Comparison of ENCODE assay signal across 9 mouse cellular contexts in genomic region chr12:61523631-61524182, GRCm38 (mm10). TPM values are rescaled to one million over a fixed set of nuclear protein-coding genes. Genes with fewer than 3 reads are reported as not detected.
DNase-seq lines count a peak whose midpoint lies in the region; ATAC-seq lines count a peak whose summit lies in the region.
"Had no signal": no experiment of that assay in that cellular context is flagged by ENCODE, and none has a peak within 500 bp of the region (broad histone marks: within the 10 kb centered on the region; RNA-seq: fewer than 3 reads in every experiment).

No protein-coding gene starts in this region.

- H3K27me3 ChIP-seq in heart, embryonic 12.5 days (replicated peaks) = peaks cover 51% of the 10 kb centered on the region
- H3K27me3 ChIP-seq in hindbrain, embryonic 13.5 days = peaks cover 30% of the 10 kb centered on the region
- peaks cover 47% of the 10 kb centered on the region for H3K27me3 ChIP-seq in limb, embryonic 15.5 days
- H3K27me3 ChIP-seq: CH12.LX had no signal

- ATAC-seq in heart, embryonic 12.5 days (ENCODE audit: insufficient number of reproducible peaks, low FRiP score) = no peak
- no peak for ATAC-seq in hindbrain, embryonic 13.5 days (ENCODE audit: low FRiP score)
- no peak for ATAC-seq in limb, embryonic 15.5 days (ENCODE audit: insufficient number of reproducible peaks, low FRiP score, low TSS enrichment, low read depth)
- no peak for ATAC-seq in erythroblast, adult 5-6 weeks (replicated peaks; ENCODE audit: low FRiP score, poor library complexity, severe bottlenecking)

- no peaks in the 10 kb centered on the region for H3K36me3 ChIP-seq in heart, embryonic 12.5 days
- H3K36me3 ChIP-seq in hindbrain, embryonic 13.5 days = no peaks in the 10 kb centered on the region
- H3K36me3 ChIP-seq in limb, embryonic 15.5 days = no peaks in the 10 kb centered on the region

- H3K9me3 ChIP-seq in heart, embryonic 12.5 days (replicated peaks) = no peaks in the 10 kb centered on the region
- H3K9me3 ChIP-seq in hindbrain, embryonic 13.5 days = no peaks in the 10 kb centered on the region
- no peaks in the 10 kb centered on the region for H3K9me3 ChIP-seq in limb, embryonic 15.5 days

- peaks cover 20% of the 10 kb centered on the region for H3K4me1 ChIP-seq in heart, embryonic 12.5 days (replicated peaks)
- peaks cover 21% of the 10 kb centered on the region for H3K4me1 ChIP-seq in hindbrain, embryonic 13.5 days (replicated peaks)
- peaks cover 23% of the 10 kb centered on the region for H3K4me1 ChIP-seq in limb, embryonic 15.5 days

- WGBS in heart, embryonic 12.5 days = 3% methylated on average over 16 of the region's 16 CpGs
- 2% methylated on average over 16 of the region's 16 CpGs for WGBS in hindbrain, embryonic 13.5 days
- whole genome bisulfite sequencing in limb, embryonic 15.5 days = 1% methylated on average over 16 of the region's 16 CpGs

- H3K4me2 ChIP-seq in heart, embryonic 12.5 days = peak overlapping the region; percentile 98
- peak overlapping the region; percentile 77 for H3K4me2 ChIP-seq in hindbrain, embryonic 13.5 days
- H3K4me2 ChIP-seq in limb, embryonic 15.5 days = peak overlapping the region; percentile 90

- peak overlapping the region; percentile 53; the same call in 1 of the 2 replicates for H3K9ac ChIP-seq in heart, embryonic 12.5 days
- peak overlapping the region; percentile 84 for H3K9ac ChIP-seq in hindbrain, embryonic 13.5 days
- no peak overlapping the region for H3K9ac ChIP-seq in limb, embryonic 15.5 days

- DNase-seq in heart, adult 11 months = no peak
- peak; percentile 13 to 37 for DNase-seq in cerebellum, postnatal 14 days
- peak; percentile 18 to 22 for DNase-seq in right cerebral cortex, postnatal 36 days (ENCODE audit: low spot score in 2 of 2)
- no peak for DNase-seq in ovary, postnatal 14 days (ENCODE audit: low spot score)

- H3K4me3 ChIP-seq in heart, embryonic 12.5 days = peak overlapping the region; percentile 70
- peak overlapping the region; percentile 66 for H3K4me3 ChIP-seq in hindbrain, embryonic 13.5 days
- H3K4me3 ChIP-seq in limb, embryonic 15.5 days = peak overlapping the region; percentile 59

- H3K27ac ChIP-seq in heart, embryonic 12.5 days (ENCODE audit: poor library complexity, severe bottlenecking) = no peak overlapping the region
- peak overlapping the region; percentile 93 for H3K27ac ChIP-seq in hindbrain, embryonic 13.5 days
- H3K27ac ChIP-seq in limb, embryonic 15.5 days = no peak overlapping the region

RNA-seq across cellular contexts. Expression of gene Lrfn5, which starts 0.8 kb away (rescaled TPM):
- polyA plus RNA-seq in heart, embryonic 12.5 days (2016; fragmentation: Nextera tagmentation; extraction: Ambion mirVana) = 0.22 and 0.38 TPM in 2 replicates
- 43.5 and 44.4 TPM in 2 replicates for polyA plus RNA-seq in hindbrain, embryonic 13.5 days (2015; fragmentation: Nextera tagmentation; extraction: Ambion mirVana)
- polyA plus RNA-seq in limb, embryonic 15.5 days (2015; fragmentation: Nextera tagmentation; extraction: Ambion mirVana) = 2.3 and 2.9 TPM in 2 replicates
- not detected in 2 replicates for total RNA-seq in erythroblast, adult 5-6 weeks (2015; ENCODE audit: low replicate concordance)
- 0.43 TPM in 1 of 2 replicates, not detected in the other for total RNA-seq in erythroblast, adult 5-6 weeks (2017; ENCODE audit: low replicate concordance)
- total RNA-seq: CH12.LX had no signal

Comparison
In these comparisons a context has a peak if more than half of its experiments do, and no peak if none do; other contexts are left out.
1. DNase-seq: peak in cerebellum, postnatal 14 days (2 of 2) and right cerebral cortex, postnatal 36 days (2 of 2); none in heart, adult 11 months (single experiment) and ovary, postnatal 14 days (single experiment).
2. RNA of gene Lrfn5, which starts 0.8 kb away (polyA plus RNA-seq): 43.5 to 44.4 TPM in hindbrain, embryonic 13.5 days; 2.3 to 2.9 TPM in limb, embryonic 15.5 days and 0.22 to 0.38 TPM in heart, embryonic 12.5 days; every median in the first group is over 10 times any median in the second.
3. Peak in every context shown above with its lines, with median percentiles within 50 percentile points of each other: H3K4me2 ChIP-seq and H3K4me3 ChIP-seq.